Mouse (Mus musculus): ENCODE measurements around the gene Celsr1.
A peak's percentile ranks its signal among the peaks of the same experiment; 100 is the strongest.
"Not testable (repeated sequence)": the region's sequence is repeated elsewhere in the genome, so short reads cannot be mapped to it uniquely, and the experiment has no call there.

Celsr1 gene

GRCm38 (mm10) chr15:86064850-86065229, 31.3 kb upstream of the Celsr1 start:
- DNase-seq (ENCODE audit: low spot score in 2 of 2), result no peak

GRCm38 (mm10) chr15:86064191-86064849, 30.7 kb upstream of the Celsr1 start:
- DNase-seq (ENCODE audit: low spot score in 2 of 2), result no peak

- DNase-seq (ENCODE audit: low spot score in 2 of 2), result no peak
These were observed 28.4 kb upstream of the Celsr1 start for GRCm38 (mm10) chr15:86061848-86062481.

GRCm38 (mm10) chr15:86061221-86061620, 27.6 kb upstream of the Celsr1 start:
- no peak for DNase-seq (ENCODE audit: low spot score in 2 of 2)

- DNase-seq (ENCODE audit: low spot score in 2 of 2), result no peak
These were observed 27.0 kb upstream of the Celsr1 start for GRCm38 (mm10) chr15:86060581-86060980.

GRCm38 (mm10) chr15:86059835-86060380, 26.3 kb upstream of the Celsr1 start:
- DNase-seq (ENCODE audit: low spot score in 2 of 2), result no peak

GRCm38 (mm10) chr15:86058931-86059834, 25.6 kb upstream of the Celsr1 start:
- no peak for DNase-seq (ENCODE audit: low spot score in 2 of 2)

- DNase-seq (ENCODE audit: low spot score in 2 of 2), result peak in 1 of 2 experiments; percentile 86
These were observed 24.9 kb upstream of the Celsr1 start for GRCm38 (mm10) chr15:86058394-86058915.

GRCm38 (mm10) chr15:86057908-86058307, 24.3 kb upstream of the Celsr1 start:
- no peak for DNase-seq (ENCODE audit: low spot score in 2 of 2)

- DNase-seq (ENCODE audit: low spot score in 2 of 2), result no peak
These were observed 23.8 kb upstream of the Celsr1 start, which contains the start of gene Gramd4 for GRCm38 (mm10) chr15:86057413-86057812. TSS of gene Gramd4 (plus strand) at chr15:86057695.

- no peak for DNase-seq (ENCODE audit: low spot score in 2 of 2)
These were observed 22.7 kb upstream of the Celsr1 start for GRCm38 (mm10) chr15:86056221-86056760.

- not testable (repeated sequence) for DNase-seq (ENCODE audit: low spot score in 2 of 2)
These were observed 21.3 kb upstream of the Celsr1 start for GRCm38 (mm10) chr15:86054861-86055260.

GRCm38 (mm10) chr15:86053890-86054536, 20.4 kb upstream of the Celsr1 start:
- peak in 1 of 2 experiments; percentile 90 for DNase-seq (ENCODE audit: low spot score in 2 of 2)

- DNase-seq (ENCODE audit: low spot score in 2 of 2), result no peak
These were observed 18.4 kb upstream of the Celsr1 start for GRCm38 (mm10) chr15:86051878-86052478.

- DNase-seq (ENCODE audit: low spot score in 2 of 2), result no peak
These were observed 17.6 kb upstream of the Celsr1 start for GRCm38 (mm10) chr15:86051152-86051551.

- DNase-seq (ENCODE audit: low spot score in 2 of 2), result no peak
These were observed 16.7 kb upstream of the Celsr1 start for GRCm38 (mm10) chr15:86050170-86050743.

GRCm38 (mm10) chr15:86049510-86049909, 15.9 kb upstream of the Celsr1 start:
- no peak for DNase-seq (ENCODE audit: low spot score in 2 of 2)

- DNase-seq (ENCODE audit: low spot score in 2 of 2), result no peak
These were observed 8.8 kb upstream of the Celsr1 start for GRCm38 (mm10) chr15:86042364-86042763.

GRCm38 (mm10) chr15:86041421-86041820, 7.8 kb upstream of the Celsr1 start:
- DNase-seq (ENCODE audit: low spot score in 2 of 2), result no peak

GRCm38 (mm10) chr15:86038802-86039201, 5.2 kb upstream of the Celsr1 start:
- DNase-seq (ENCODE audit: low spot score in 2 of 2), result peak in 1 of 2 experiments; percentile 46
